Mouse (Mus musculus): Measurements from ENCODE around the gene Slu7. TPM values are rescaled to one million over a fixed set of nuclear protein-coding genes. Genes with fewer than 3 reads are reported as not detected.

Slu7 gene
- total and polyA plus RNA-seq, 2 experiments from 2014 or later, result 31.5 to 55.5 TPM

DNA sequence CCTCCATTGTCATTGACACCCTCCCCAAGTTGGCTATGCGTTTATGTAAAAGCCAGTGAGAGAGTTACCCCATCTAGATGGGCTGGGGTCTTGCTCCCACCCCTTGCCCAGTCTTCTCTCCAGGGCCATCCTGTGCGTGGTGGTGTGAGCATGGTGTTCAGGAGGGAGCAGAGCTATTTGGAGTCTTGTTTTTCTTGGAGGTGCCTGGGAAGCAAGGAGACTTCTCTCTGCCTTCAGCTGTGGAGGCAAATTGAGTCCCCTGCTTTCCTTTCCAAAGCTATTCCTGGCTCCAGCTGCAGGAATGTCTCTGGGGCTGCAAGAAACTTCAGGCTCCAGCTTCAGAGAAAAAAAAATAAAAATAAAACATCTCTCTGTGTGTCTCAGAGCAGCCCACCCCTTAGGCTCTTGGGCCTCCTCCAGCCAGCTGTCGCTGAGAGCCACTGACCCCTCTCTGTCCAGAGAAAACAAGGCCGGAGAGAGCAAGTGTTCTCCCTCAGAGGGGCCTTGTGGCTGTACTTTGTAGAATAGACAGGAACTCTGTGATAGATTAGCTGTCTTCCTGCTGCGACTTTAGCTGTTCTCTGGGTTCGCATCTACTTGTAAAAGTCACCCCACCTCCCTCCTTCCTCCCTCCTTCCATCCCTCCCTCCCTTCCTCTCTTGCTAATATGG is 49.7 kb downstream of the Slu7 start:
- Histone ChIP-seq H3K9ac (replicated peaks; ENCODE audit: low read length) (no peak overlapping the region), H3K4me1 (ENCODE audit: insufficient read depth, low read length) (no peaks in the 10 kb centered on the region), H3K27ac (no peak overlapping the region), H3K9me3 (ENCODE audit: low read length) (no peaks in the 10 kb centered on the region), H3K4me3 (ENCODE audit: low read length) (no peak overlapping the region), H3K27me3 (ENCODE audit: insufficient read depth, low read length) (no peaks in the 10 kb centered on the region), H3K36me3 (ENCODE audit: insufficient read depth, low read length) (no peaks in the 10 kb centered on the region), H3K4me2 (ENCODE audit: low read depth, low read length) (no peak overlapping the region)
- 56% methylated on average over 6 of the region's 6 CpGs for WGBS
- TF ChIP-seq CTCF (IDR thresholded peaks at IDR 0.05; ENCODE audit: low read depth), result no peak
- DNase-seq (ENCODE audit: low spot score) (no peak), ATAC-seq (no peak)

DNA sequence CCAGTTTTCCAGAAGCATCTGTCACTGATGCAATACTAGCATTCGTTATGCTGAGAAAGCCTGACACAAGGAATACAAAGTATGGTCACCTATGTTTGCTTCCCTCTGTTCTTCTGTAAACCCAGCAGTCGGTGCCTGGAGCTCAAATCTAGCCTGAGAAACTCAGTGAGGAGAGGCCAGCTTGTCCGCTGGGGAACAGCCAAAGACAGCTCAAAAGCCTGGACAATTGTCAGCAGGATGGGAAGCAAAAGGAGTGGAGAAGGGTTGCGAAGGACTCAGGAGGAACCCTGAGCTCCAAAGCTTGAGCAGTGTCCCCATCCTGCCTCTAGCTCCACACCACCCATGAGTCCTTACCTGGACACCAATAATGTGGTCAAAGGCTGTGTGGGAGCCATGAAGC is 50.5 kb downstream of the Slu7 start:
- Histone ChIP-seq H3K4me1 (ENCODE audit: insufficient read depth, low read length) (no peaks in the 10 kb centered on the region), H3K36me3 (ENCODE audit: insufficient read depth, low read length) (no peaks in the 10 kb centered on the region), H3K27me3 (ENCODE audit: insufficient read depth, low read length) (no peaks in the 10 kb centered on the region), H3K9ac (replicated peaks; ENCODE audit: low read length) (no peak overlapping the region), H3K4me3 (ENCODE audit: low read length) (no peak overlapping the region), H3K9me3 (ENCODE audit: low read length) (no peaks in the 10 kb centered on the region), H3K4me2 (ENCODE audit: low read depth, low read length) (no peak overlapping the region), H3K27ac (peak overlapping the region; percentile 42; the same call in 1 of the 2 replicates)
- 77% methylated on average over 4 of the region's 4 CpGs for WGBS
- TF ChIP-seq CTCF (IDR thresholded peaks at IDR 0.05; ENCODE audit: low read depth), result no peak
- DNase-seq (ENCODE audit: low spot score) (no peak), ATAC-seq (no peak)

- TF ChIP-seq CTCF (IDR thresholded peaks at IDR 0.05; ENCODE audit: low read depth), result no peak
- no peak overlapping the region for H3K4me3 ChIP-seq (ENCODE audit: low read length)
- no peak overlapping the region for H3K27ac ChIP-seq
- no peak for DNase-seq (ENCODE audit: low spot score)
- WGBS, result 46% methylated on average over 11 of the region's 11 CpGs
- no peaks in the 10 kb centered on the region for H3K4me1 ChIP-seq (ENCODE audit: insufficient read depth, low read length)
- no peak overlapping the region for H3K4me2 ChIP-seq (ENCODE audit: low read depth, low read length)
- no peaks in the 10 kb centered on the region for H3K36me3 ChIP-seq (ENCODE audit: insufficient read depth, low read length)
- H3K9me3 ChIP-seq (ENCODE audit: low read length), result no peaks in the 10 kb centered on the region
- H3K27me3 ChIP-seq (ENCODE audit: insufficient read depth, low read length), result no peaks in the 10 kb centered on the region
- ATAC-seq, result 0 out of 2 replicates have a peak, but pooled peaks have one; percentile 50
- H3K9ac ChIP-seq (replicated peaks; ENCODE audit: low read length), result no peak overlapping the region
These were observed 51.1 kb downstream of the Slu7 start for GRCm38 (mm10) chr11:43484652-43485051.

DNA sequence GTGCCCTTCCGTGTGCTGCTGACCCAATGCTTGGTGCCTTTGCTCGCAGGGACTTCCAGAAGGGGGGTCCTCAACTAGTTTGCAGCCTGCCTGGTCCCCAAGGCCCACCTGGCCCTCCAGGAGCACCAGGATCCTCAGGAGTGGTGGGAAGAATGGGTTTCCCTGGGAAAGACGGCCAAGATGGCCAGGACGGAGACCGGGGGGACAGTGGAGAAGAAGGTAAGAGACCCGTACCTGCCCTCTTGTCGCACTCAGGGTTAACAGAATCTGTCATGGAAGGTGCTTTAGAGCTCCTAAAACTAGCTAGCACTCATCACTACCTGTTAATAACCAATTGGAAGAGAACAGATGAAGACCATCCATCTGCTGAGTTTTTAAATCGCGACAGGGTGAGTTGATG is 52.3 kb downstream of the Slu7 start:
- 88% methylated on average over 9 of the region's 9 CpGs for WGBS
- ATAC-seq (no peak), DNase-seq (ENCODE audit: low spot score) (no peak)
- no peaks in the 10 kb centered on the region for H3K27me3 ChIP-seq (ENCODE audit: insufficient read depth, low read length)
- no peak overlapping the region for H3K4me2 ChIP-seq (ENCODE audit: low read depth, low read length)
- H3K9ac ChIP-seq (replicated peaks; ENCODE audit: low read length), result no peak overlapping the region
- no peak overlapping the region for H3K4me3 ChIP-seq (ENCODE audit: low read length)
- no peaks in the 10 kb centered on the region for H3K4me1 ChIP-seq (ENCODE audit: insufficient read depth, low read length)
- H3K9me3 ChIP-seq (ENCODE audit: low read length), result no peaks in the 10 kb centered on the region
- no peak overlapping the region for H3K27ac ChIP-seq
- H3K36me3 ChIP-seq (ENCODE audit: insufficient read depth, low read length), result no peaks in the 10 kb centered on the region
- TF ChIP-seq CTCF (IDR thresholded peaks at IDR 0.05; ENCODE audit: low read depth), result no peak

GRCm38 (mm10) chr11:43492663-43493062 is 59.1 kb downstream of the Slu7 start:
- 29% methylated on average over 7 of the region's 7 CpGs for WGBS
- peak; percentile 78 for DNase-seq (ENCODE audit: low spot score)
- Histone ChIP-seq H3K4me3 (ENCODE audit: low read length) (no peak overlapping the region), H3K9ac (replicated peaks; ENCODE audit: low read length) (no peak overlapping the region), H3K4me2 (ENCODE audit: low read depth, low read length) (no peak overlapping the region), H3K27me3 (ENCODE audit: insufficient read depth, low read length) (no peaks in the 10 kb centered on the region), H3K27ac (no peak overlapping the region), H3K4me1 (ENCODE audit: insufficient read depth, low read length) (no peaks in the 10 kb centered on the region), H3K9me3 (ENCODE audit: low read length) (no peaks in the 10 kb centered on the region), H3K36me3 (ENCODE audit: insufficient read depth, low read length) (no peaks in the 10 kb centered on the region)
- peak; percentile 57 for ATAC-seq
- peak; percentile 96 for TF ChIP-seq CTCF (IDR thresholded peaks at IDR 0.05; ENCODE audit: low read depth)

GRCm38 (mm10) chr11:43493815-43494409 is 60.4 kb downstream of the Slu7 start:
- H3K9me3 ChIP-seq (ENCODE audit: low read length), result 0 out of 2 replicates have a peak, but pooled peaks cover 3% of the 10 kb centered on the region
- peak; percentile 87 for ATAC-seq
- H3K4me1 ChIP-seq (ENCODE audit: insufficient read depth, low read length), result no peaks in the 10 kb centered on the region
- no peak overlapping the region for H3K9ac ChIP-seq (replicated peaks; ENCODE audit: low read length)
- DNase-seq (ENCODE audit: low spot score), result peak; percentile 92
- H3K4me2 ChIP-seq (ENCODE audit: low read depth, low read length), result no peak overlapping the region
- no peak overlapping the region for H3K27ac ChIP-seq
- TF ChIP-seq CTCF (IDR thresholded peaks at IDR 0.05; ENCODE audit: low read depth), result peak; percentile 91
- no peaks in the 10 kb centered on the region for H3K36me3 ChIP-seq (ENCODE audit: insufficient read depth, low read length)
- H3K27me3 ChIP-seq (ENCODE audit: insufficient read depth, low read length), result no peaks in the 10 kb centered on the region
- no peak overlapping the region for H3K4me3 ChIP-seq (ENCODE audit: low read length)
- WGBS, result 17% methylated on average over 6 of the region's 6 CpGs

DNA sequence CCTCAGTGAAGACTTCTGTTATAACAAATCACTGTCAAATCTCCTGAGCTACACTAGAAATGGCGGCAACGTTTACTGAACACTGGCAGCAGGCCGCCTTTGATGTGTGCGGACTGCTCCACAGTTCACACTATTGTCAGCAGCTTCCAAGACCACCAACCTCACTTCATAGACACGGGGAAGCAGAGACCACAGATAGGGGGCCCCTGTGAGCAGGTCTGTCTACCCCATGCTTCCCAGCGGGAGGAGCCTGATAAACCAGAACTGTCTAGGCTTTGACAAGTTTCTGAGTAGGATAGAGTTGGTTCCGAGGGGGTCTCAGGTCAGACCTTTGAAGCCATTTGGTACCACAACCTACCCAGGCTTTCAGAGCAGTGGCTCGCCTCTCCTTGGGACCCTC is 61.5 kb downstream of the Slu7 start:
- ATAC-seq, result no peak

More for the DNA sequence above, 61.5 kb downstream of the Slu7 start:
- Histone ChIP-seq H3K36me3 (ENCODE audit: insufficient read depth, low read length) (no peaks in the 10 kb centered on the region), H3K4me1 (ENCODE audit: insufficient read depth, low read length) (no peaks in the 10 kb centered on the region), H3K9ac (replicated peaks; ENCODE audit: low read length) (no peak overlapping the region), H3K9me3 (ENCODE audit: low read length) (0 out of 2 replicates have a peak, but pooled peaks cover 3% of the 10 kb centered on the region), H3K4me2 (ENCODE audit: low read depth, low read length) (no peak overlapping the region), H3K27me3 (ENCODE audit: insufficient read depth, low read length) (no peaks in the 10 kb centered on the region), H3K27ac (no peak overlapping the region), H3K4me3 (ENCODE audit: low read length) (no peak overlapping the region)
- peak; percentile 50 for TF ChIP-seq CTCF (IDR thresholded peaks at IDR 0.05; ENCODE audit: low read depth)
- WGBS, result 51% methylated on average over 8 of the region's 8 CpGs
- DNase-seq (ENCODE audit: low spot score), result peak; percentile 32

Measured in hindbrain, postnatal 0 days (tissue).